Mouse (Mus musculus) 3T3-L1 (cell line): ENCODE data around the gene Agr2.

ENCODE experiments used
- DNase-seq: peaks from one replicate; pipeline ENCODE4 v3.0.0-alpha.2; 2015; ENCODE audit warnings: low read depth, low spot score

The Agr2 gene

GRCm38 (mm10) chr12:36026126-36026525 lies 33.4 kb downstream of the Agr2 start:
- DNase-seq: no peak

GRCm38 (mm10) chr12:36027171-36027570 lies 34.5 kb downstream of the Agr2 start:
- peak; percentile 63 for DNase-seq

GRCm38 (mm10) chr12:36028968-36029645 lies 36.4 kb downstream of the Agr2 start:
- DNase-seq: no peak

GRCm38 (mm10) chr12:36029687-36030086 lies 37.0 kb downstream of the Agr2 start:
- no peak for DNase-seq

- no peak for DNase-seq
These were observed 38.1 kb downstream of the Agr2 start for GRCm38 (mm10) chr12:36030660-36031363.

GRCm38 (mm10) chr12:36032419-36032818 lies 39.7 kb downstream of the Agr2 start:
- no peak for DNase-seq

GRCm38 (mm10) chr12:36035501-36035900 lies 42.8 kb downstream of the Agr2 start:
- no peak for DNase-seq

GRCm38 (mm10) chr12:36036121-36036520 lies 43.4 kb downstream of the Agr2 start:
- no peak for DNase-seq

- DNase-seq: no peak
These were observed 44.1 kb downstream of the Agr2 start for GRCm38 (mm10) chr12:36036776-36037175.

GRCm38 (mm10) chr12:36039541-36040084 lies 46.9 kb downstream of the Agr2 start:
- no peak for DNase-seq

GRCm38 (mm10) chr12:36040571-36041280 lies 48.0 kb downstream of the Agr2 start:
- DNase-seq: no peak

- no peak for DNase-seq
These were observed 48.5 kb downstream of the Agr2 start for GRCm38 (mm10) chr12:36041281-36041589.

GRCm38 (mm10) chr12:36041703-36042347 lies 49.1 kb downstream of the Agr2 start:
- DNase-seq: no peak

GRCm38 (mm10) chr12:36042348-36042778 lies 49.7 kb downstream of the Agr2 start, which contains the start of gene Tspan13:
TSS of gene Tspan13 (minus strand) at chr12:36042500.
- no peak for DNase-seq

- no peak for DNase-seq
These were observed 52.0 kb downstream of the Agr2 start for GRCm38 (mm10) chr12:36044691-36045090.

- no peak for DNase-seq
These were observed 53.5 kb downstream of the Agr2 start for GRCm38 (mm10) chr12:36046196-36046595.

GRCm38 (mm10) chr12:36047593-36047992 lies 54.9 kb downstream of the Agr2 start:
- peak; percentile 32 for DNase-seq

- no peak for DNase-seq
These were observed 57.6 kb downstream of the Agr2 start for GRCm38 (mm10) chr12:36050276-36050675.
